Comparison of ENCODE assay signal across 16 mouse cellular contexts in genomic region chr5:112216335-112216734, GRCm38 (mm10). TPM values are rescaled to one million over a fixed set of nuclear protein-coding genes. Genes with fewer than 3 reads are reported as not detected.
DNase-seq lines count a peak whose midpoint lies in the region; ATAC-seq and TF ChIP-seq lines count a peak whose summit lies in the region.
"Had no signal": no experiment of that assay in that cellular context is flagged by ENCODE, and none has a peak within 500 bp of the region (broad histone marks: within the 10 kb centered on the region; RNA-seq: fewer than 3 reads in every experiment).

No protein-coding gene starts in this region.

- peaks cover 25% of the 10 kb centered on the region for H3K4me1 ChIP-seq in forebrain, postnatal 0 days (ENCODE audit: insufficient read depth)
- H3K4me1 ChIP-seq in limb, embryonic 13.5 days: peaks cover 35% of the 10 kb centered on the region
- H3K4me1 ChIP-seq in neural tube, embryonic 15.5 days: peaks cover 78% of the 10 kb centered on the region

- H3K4me3 ChIP-seq in layer of hippocampus, adult 2 months: no peak overlapping the region
- H3K4me3 ChIP-seq in forebrain, postnatal 0 days (ENCODE audit: low read depth, low read length): no peak overlapping the region
- no peak overlapping the region for H3K4me3 ChIP-seq in limb, embryonic 13.5 days
- H3K4me3 ChIP-seq in neural tube, embryonic 15.5 days (replicated peaks): no peak overlapping the region
- H3K4me3 ChIP-seq: heart, embryonic 13.5 days; liver, embryonic 13.5 days had no signal

- no peaks in the 10 kb centered on the region for H3K9me3 ChIP-seq in forebrain, postnatal 0 days (ENCODE audit: low read length)
- H3K9me3 ChIP-seq in limb, embryonic 13.5 days: no peaks in the 10 kb centered on the region
- H3K9me3 ChIP-seq in neural tube, embryonic 15.5 days (replicated peaks): no peaks in the 10 kb centered on the region
- H3K9me3 ChIP-seq: heart, embryonic 13.5 days; liver, embryonic 13.5 days had no signal

- H3K27me3 ChIP-seq in forebrain, postnatal 0 days (ENCODE audit: insufficient read depth, low read length): no peaks in the 10 kb centered on the region
- peaks cover 18% of the 10 kb centered on the region for H3K27me3 ChIP-seq in limb, embryonic 13.5 days
- no peaks in the 10 kb centered on the region for H3K27me3 ChIP-seq in neural tube, embryonic 15.5 days (replicated peaks)

- no peak overlapping the region for H3K4me2 ChIP-seq in forebrain, postnatal 0 days (ENCODE audit: low read depth)
- peak overlapping the region; percentile 48; the same call in 1 of the 2 replicates for H3K4me2 ChIP-seq in limb, embryonic 13.5 days (replicated peaks)
- H3K4me2 ChIP-seq in neural tube, embryonic 15.5 days: no peak overlapping the region
- H3K4me2 ChIP-seq: liver, embryonic 13.5 days had no signal

- WGBS in forebrain, postnatal 0 days: 52% methylated on average over 7 of the region's 7 CpGs
- WGBS in limb, embryonic 13.5 days: 75% methylated on average over 7 of the region's 7 CpGs
- 58% methylated on average over 5 of the region's 7 CpGs for WGBS in neural tube, embryonic 15.5 days

- H3K27ac ChIP-seq in layer of hippocampus, adult 2 months: peak overlapping the region; percentile 71; the same call in 1 of the 2 replicates
- H3K27ac ChIP-seq in forebrain, postnatal 0 days (ENCODE audit: low read depth, low read length): peak overlapping the region; percentile 76; the same call in 1 of the 2 replicates
- H3K27ac ChIP-seq in limb, embryonic 13.5 days: no peak overlapping the region
- peak overlapping the region; percentile 81 for H3K27ac ChIP-seq in neural tube, embryonic 15.5 days (replicated peaks)
- H3K27ac ChIP-seq: liver, embryonic 13.5 days had no signal

- no peak for ATAC-seq in forebrain, postnatal 0 days
- ATAC-seq in limb, embryonic 13.5 days (ENCODE audit: low FRiP score, low read depth): no peak
- ATAC-seq in neural tube, embryonic 15.5 days (ENCODE audit: low FRiP score): no peak

- H3K9ac ChIP-seq in forebrain, postnatal 0 days: no peak overlapping the region
- no peak overlapping the region for H3K9ac ChIP-seq in limb, embryonic 13.5 days
- H3K9ac ChIP-seq in neural tube, embryonic 15.5 days (replicated peaks): 0 out of 2 replicates have a peak overlapping the region, but pooled peaks have one; percentile 9
- H3K9ac ChIP-seq: heart, embryonic 13.5 days; liver, embryonic 13.5 days had no signal

- no peak for DNase-seq in layer of hippocampus, adult 2 months (ENCODE audit: low spot score in 2 of 2)
- DNase-seq in layer of hippocampus, adult 9-10 months (ENCODE audit: low spot score): no peak
- DNase-seq in forebrain, postnatal 0 days: no peak
- DNase-seq in ovary, postnatal 14 days (ENCODE audit: low spot score): no peak
- no peak for DNase-seq in kidney, postnatal 10 days
- no peak for DNase-seq in cerebellum, adult 8-10 months
- DNase-seq: adrenal gland, postnatal 25 days; B cell, adult 2 months; gastrocnemius, postnatal 25 days; liver, embryonic 13.5 days; lung, postnatal 14 days; thymus, adult 18-20 months had no signal

- no peak for TF ChIP-seq CTCF in layer of hippocampus, adult 2 months (conservative IDR thresholded peaks at IDR 0.05)
- TF ChIP-seq CTCF in forebrain, postnatal 0 days (IDR thresholded peaks at IDR 0.05; ENCODE audit: low read depth): no peak

- H3K36me3 ChIP-seq in forebrain, postnatal 0 days (ENCODE audit: insufficient read depth): peaks cover 26% of the 10 kb centered on the region
- peaks cover under 1% of the 10 kb centered on the region; the same call in 1 of the 2 replicates for H3K36me3 ChIP-seq in limb, embryonic 13.5 days
- H3K36me3 ChIP-seq in neural tube, embryonic 15.5 days: peaks cover 34% of the 10 kb centered on the region
- H3K36me3 ChIP-seq: G1E; heart, embryonic 13.5 days; liver, embryonic 13.5 days had no signal

RNA-seq across cellular contexts. Expression of gene Cryba4, which starts 36.0 kb away (rescaled TPM):
- 1 to 10 TPM; 1.0 to 1.5 TPM for total RNA-seq in layer of hippocampus, adult 2 months (2021)
- 2.5 TPM in 1 of 2 replicates, not detected in the other for total RNA-seq in forebrain, postnatal 0 days (2014; rRNA removed)
- 2.4 and 2.6 TPM in 2 replicates for polyA plus RNA-seq in forebrain, postnatal 0 days (2015; fragmentation: Nextera tagmentation; extraction: Ambion mirVana)
- 0.98 and 1.1 TPM in 2 replicates for polyA plus RNA-seq in limb, embryonic 13.5 days (2015; fragmentation: Nextera tagmentation; extraction: Ambion mirVana)
- 1.7 and 2.5 TPM in 2 replicates for polyA plus RNA-seq in neural tube, embryonic 15.5 days (2015; fragmentation: Nextera tagmentation; extraction: Ambion mirVana)

RNA-seq across cellular contexts. Expression of gene Crybb1, which starts 39.3 kb away (rescaled TPM):
- total RNA-seq in layer of hippocampus, adult 2 months (2021): 1 to 10 TPM; 6.4 to 7.8 TPM
- 5.0 and 6.3 TPM in 2 replicates for total RNA-seq in forebrain, postnatal 0 days (2014; rRNA removed)
- polyA plus RNA-seq in forebrain, postnatal 0 days (2015; fragmentation: Nextera tagmentation; extraction: Ambion mirVana): 10.4 and 10.8 TPM in 2 replicates
- 0.96 and 1.5 TPM in 2 replicates for polyA plus RNA-seq in limb, embryonic 13.5 days (2015; fragmentation: Nextera tagmentation; extraction: Ambion mirVana)
- polyA plus RNA-seq in neural tube, embryonic 15.5 days (2015; fragmentation: Nextera tagmentation; extraction: Ambion mirVana): 5.8 and 6.2 TPM in 2 replicates
- total RNA-seq: G1E had no signal
- polyA plus RNA-seq: G1E had no signal
